Mouse (Mus musculus) gastrocnemius, postnatal 4 days (tissue): Measurements from ENCODE around the gene Ivd. TPM values are rescaled to one million over a fixed set of nuclear protein-coding genes. Genes with fewer than 3 reads are reported as not detected.

Experiments
- DNase-seq, 2 experiments: peaks; one replicate each; pipeline ENCODE4 v3.0.0; 2021 to 2022; ENCODE audit warnings: low spot score in 2 of 2, mixed read lengths in 2 of 2
- total RNA-seq, 2 experiments: library from RNA; stranded (reverse); gene quantifications; 2 replicates each; pipeline ENCODE4 v1.2.3; 2021

Gene Ivd
- total RNA-seq, 2 experiments from 2014 or later: 71.4 to 74.5 TPM

- no peak for DNase-seq
Observed at GRCm38 (mm10) chr2:118907781-118908180, 46.0 kb downstream of the Ivd start.

DNA sequence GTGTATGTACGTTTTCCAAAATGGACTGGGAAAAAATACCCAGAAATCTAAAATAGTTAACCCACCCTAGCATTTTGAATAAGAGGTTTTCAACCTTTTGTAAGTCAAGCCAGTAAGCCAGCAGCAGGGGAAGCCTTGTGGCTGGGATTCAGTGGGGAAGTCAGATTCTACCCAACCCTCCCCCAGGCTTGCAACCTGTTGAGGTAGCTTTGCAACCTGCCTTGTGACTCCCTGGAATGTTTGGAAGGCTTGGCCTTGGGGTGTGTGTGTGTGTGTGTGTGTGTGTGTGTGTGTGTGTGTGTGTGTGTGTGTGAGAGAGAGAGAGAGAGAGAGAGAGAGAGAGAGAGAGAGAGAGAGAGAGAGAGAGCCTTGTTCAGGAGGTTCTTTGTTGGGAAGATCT is 47.4 kb downstream of the Ivd start:
- no peak for DNase-seq

GRCm38 (mm10) chr2:118910605-118911278 is 49.0 kb downstream of the Ivd start:
- DNase-seq: no peak

DNA sequence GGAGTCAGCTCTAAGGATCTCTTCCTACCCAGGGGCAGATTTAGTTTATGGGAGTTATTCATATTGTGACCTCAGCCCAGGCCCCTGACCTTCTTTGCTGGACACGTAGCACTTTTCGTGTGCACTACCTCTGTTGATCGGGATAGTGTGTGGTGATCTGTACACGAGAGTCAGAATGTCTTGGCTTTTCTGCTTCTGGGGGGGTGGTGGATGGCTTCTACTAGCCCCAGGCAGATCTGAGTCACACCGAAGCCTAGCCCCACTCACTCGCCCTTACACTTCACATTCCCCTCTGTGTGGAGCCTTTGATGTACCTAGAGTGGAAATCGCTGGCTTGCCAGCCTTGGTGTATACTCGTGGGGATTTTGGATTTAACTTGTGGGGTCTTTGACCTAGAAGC is 51.0 kb downstream of the Ivd start:
- no peak for DNase-seq

DNA sequence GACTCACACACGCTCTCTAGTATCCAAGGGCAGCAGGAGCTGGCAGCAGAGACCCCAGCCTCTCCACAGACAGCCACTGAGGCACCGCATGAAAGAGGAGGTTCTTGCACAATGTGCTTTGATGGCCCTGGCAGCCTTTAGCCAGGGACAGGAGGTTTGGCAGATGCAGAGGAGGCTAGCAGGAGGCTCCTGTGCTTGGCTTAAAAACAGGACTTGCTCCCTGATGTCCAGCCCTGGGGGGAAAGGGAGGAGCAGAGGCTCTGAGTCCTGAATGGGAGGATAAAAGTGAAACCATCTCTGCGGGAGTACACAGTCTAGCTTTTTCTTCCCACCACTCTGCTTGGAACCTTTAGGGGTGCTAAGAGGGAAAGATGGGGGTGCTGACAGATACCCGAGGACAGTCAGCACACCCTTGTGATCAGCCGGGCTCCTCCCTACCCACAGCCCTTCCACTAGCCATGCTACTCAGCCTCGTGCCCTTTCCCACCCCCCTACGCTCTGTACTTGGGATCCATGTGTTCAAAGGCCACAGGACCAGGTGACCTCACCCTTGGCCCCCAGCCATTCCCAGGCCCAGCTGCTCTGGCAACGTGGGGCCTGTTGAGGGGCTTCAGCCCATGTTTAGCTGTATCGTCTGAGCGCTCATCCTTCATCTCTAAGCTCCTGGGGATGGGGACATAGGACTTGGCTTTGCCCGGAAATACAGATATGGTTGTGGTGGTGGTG is 52.0 kb downstream of the Ivd start:
- no peak for DNase-seq

- DNase-seq: no peak
Observed at GRCm38 (mm10) chr2:118914685-118915084, 52.9 kb downstream of the Ivd start.

DNA sequence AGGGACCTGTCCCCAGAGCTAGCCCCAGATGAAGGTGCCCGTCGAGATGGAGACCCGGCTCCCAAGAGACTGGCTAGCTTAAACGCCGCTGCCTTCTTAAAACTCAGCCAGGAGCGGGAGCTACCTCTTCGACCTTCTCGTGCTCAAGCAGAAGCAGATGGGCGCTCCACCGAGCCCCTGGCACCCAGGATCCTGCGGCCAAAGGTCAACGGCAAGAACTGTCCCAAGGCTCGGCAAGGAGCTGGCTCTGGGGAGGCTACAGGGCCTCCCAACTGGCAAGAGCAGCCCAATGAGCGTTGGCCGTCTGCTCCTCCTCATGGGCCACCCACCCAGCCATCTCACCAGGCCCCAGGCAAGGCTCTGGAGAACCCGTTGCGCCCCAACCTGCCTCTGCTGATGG is 54.7 kb downstream of the Ivd start:
- no peak for DNase-seq

- no peak for DNase-seq
Observed at GRCm38 (mm10) chr2:118918543-118918942, 56.8 kb downstream of the Ivd start.

- no peak for DNase-seq
Observed at GRCm38 (mm10) chr2:118920428-118920827, 58.7 kb downstream of the Ivd start.

DNA sequence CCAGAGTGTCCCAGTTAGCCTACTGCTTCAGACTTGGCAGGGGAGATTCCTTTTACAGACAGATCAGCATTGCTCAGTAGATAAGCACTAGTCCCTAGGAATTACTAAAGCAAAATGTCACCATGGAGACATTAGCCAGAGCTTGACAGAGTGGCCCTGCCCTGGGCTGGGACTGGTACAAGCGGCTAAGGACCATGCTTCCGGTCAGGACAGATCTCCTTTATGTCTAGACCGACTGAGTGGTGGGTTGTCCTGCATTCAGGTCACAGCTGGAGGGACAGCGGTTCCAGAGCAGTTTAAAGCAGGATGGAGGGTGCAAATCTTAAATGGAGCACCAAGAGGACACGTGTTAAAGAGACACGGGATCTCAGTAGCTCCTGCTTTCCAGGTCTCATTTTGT is 64.2 kb downstream of the Ivd start:
- DNase-seq: no peak

- DNase-seq: peak; percentile 78 to 85
Observed at GRCm38 (mm10) chr2:118926361-118926997, 64.7 kb downstream of the Ivd start, which contains the start of gene Chst14. Gene Chst14 (plus strand): TSS chr2:118926496.

DNA sequence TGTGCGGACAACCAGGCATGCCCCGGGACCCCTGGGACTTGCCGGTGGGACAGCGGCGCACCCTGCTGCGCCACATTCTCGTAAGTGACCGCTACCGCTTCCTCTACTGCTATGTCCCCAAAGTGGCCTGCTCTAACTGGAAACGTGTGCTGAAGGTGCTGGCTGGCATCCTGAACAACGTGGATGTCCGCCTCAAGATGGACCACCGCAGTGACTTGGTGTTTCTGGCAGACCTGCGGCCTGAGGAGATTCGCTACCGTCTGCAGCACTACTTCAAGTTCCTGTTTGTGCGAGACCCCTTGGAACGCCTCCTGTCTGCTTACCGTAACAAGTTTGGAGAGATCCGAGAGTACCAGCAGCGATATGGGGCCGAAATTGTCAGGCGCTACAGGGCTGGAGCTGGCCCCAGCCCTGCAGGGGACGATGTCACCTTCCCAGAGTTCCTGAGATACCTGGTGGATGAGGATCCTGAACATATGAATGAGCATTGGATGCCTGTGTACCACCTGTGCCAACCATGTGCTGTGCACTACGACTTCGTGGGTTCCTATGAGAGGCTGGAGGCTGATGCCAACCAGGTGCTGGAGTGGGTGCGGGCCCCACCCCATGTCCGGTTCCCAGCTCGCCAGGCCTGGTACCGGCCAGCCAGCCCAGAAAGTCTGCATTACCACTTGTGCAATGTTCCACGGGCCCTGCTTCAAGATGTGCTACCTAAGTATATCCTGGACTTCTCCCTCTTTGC is 65.4 kb downstream of the Ivd start:
- DNase-seq: no peak

Other genes starting within 250 kb of the Ivd start
- under 1 TPM; 0.29 to 0.52 TPM for gene Pak6, start 198.7 kb upstream of the Ivd start, total RNA-seq
- gene Ankrd63, start 158.0 kb upstream of the Ivd start, total RNA-seq: under 1 TPM in 1 of 2 experiments, not detected in 1; 0.08 TPM
- gene Plcb2, start 133.5 kb upstream of the Ivd start, total RNA-seq: 1 to 10 TPM; 1.1 to 1.3 TPM
- 10 to 100 TPM in 1 of 2 experiments, 1 to 10 TPM in 1; 9.5 to 11.5 TPM for gene Inafm2, start 116.2 kb upstream of the Ivd start, total RNA-seq
- gene Ccdc9b, start 99.3 kb upstream of the Ivd start, total RNA-seq: 10 to 100 TPM; 11.0 to 12.8 TPM
- gene Phgr1, start 89.2 kb upstream of the Ivd start, total RNA-seq: not detected
- under 1 TPM; 0.13 to 0.15 TPM for gene Disp2, start 82.2 kb upstream of the Ivd start, total RNA-seq
- 10 to 100 TPM; 18.5 to 23.0 TPM for gene Knstrn, start 48.0 kb upstream of the Ivd start, total RNA-seq
- 10 to 100 TPM; 15.2 to 15.4 TPM for gene Bahd1, start 38.4 kb downstream of the Ivd start, total RNA-seq
- gene Chst14, start 64.5 kb downstream of the Ivd start, total RNA-seq: 10 to 100 TPM; 19.5 to 19.7 TPM
- gene Ccdc32, start 167.4 kb downstream of the Ivd start, total RNA-seq: 10 to 100 TPM; 11.2 to 12.9 TPM
- gene Rpusd2, start 172.8 kb downstream of the Ivd start, total RNA-seq: 1 to 10 TPM; 5.8 to 6.3 TPM
- gene Knl1, start 185.2 kb downstream of the Ivd start, total RNA-seq: 10 to 100 TPM; 10.4 to 12.2 TPM